Mouse (Mus musculus): Measurements from ENCODE around the gene Sgms1. TPM values are rescaled to one million over a fixed set of nuclear protein-coding genes. Genes with fewer than 3 reads are reported as not detected.
A peak's percentile ranks its signal among the peaks of the same experiment; 100 is the strongest.
"Not testable (repeated sequence)": the region's sequence is repeated elsewhere in the genome, so short reads cannot be mapped to it uniquely, and the experiment has no call there.

Gene Sgms1
- total RNA-seq, 2 experiments from 2014 or later, result 13.2 to 21.0 TPM

DNA sequence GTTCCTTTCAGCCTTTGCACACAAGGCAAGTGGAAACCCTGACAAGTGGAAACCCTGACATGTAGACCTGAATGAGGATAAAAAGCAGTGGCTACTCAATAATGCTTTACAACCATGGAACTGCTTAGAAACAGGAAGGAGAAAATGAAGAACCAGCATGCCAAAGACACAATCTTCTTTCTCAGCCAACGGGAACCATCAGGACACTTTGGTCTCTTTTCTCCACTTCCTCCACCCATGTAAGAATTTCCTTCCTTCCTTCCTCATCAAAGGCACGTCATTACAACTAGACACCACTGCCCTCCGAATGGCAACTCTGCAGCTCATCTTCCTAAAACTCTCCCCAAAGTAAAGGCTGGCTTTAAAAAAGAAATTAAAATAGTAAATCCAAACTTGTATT, 59.3 kb downstream of the Sgms1 start:
- ATAC-seq (replicated peaks; ENCODE audit: poor library complexity, severe bottlenecking), result peak; percentile 57

GRCm38 (mm10) chr19:32329511-32329910, 60.0 kb downstream of the Sgms1 start:
- ATAC-seq (replicated peaks; ENCODE audit: poor library complexity, severe bottlenecking), result no peak

DNA sequence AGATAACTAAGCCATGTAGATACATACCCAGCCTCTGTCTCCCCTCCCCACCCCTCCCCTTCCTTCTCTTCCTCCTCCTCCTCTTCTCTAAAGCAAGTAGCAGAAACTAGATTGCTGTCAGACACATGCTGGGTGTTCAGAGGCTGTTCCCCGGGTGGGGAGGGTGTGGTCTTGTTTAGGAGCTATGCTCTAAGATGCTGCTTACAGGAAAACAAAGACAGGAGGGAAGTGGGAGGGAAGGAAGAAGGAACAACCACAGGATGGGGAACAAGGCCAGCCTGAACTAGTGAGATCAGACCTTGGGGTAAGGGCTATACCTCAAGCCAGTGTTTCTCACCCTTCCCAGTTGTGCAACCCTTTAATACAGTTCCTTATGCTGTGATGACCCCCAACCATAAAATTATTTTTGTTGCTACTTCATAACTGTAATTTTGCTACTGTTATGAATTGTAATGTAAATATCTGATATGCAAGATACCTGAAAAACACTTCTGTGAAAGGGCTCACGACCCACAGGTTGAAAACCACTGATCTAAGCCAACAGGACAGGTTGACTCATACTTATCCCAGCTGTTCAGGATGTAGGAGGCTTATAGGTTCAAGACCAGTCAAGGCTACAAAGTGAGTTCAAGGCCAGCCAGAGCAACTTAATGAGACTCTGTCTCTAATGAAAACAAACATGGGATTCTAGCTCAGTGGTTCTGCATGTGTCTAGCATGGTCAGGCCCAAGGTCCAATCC, 61.3 kb downstream of the Sgms1 start:
- peak; percentile 93 for ATAC-seq (replicated peaks; ENCODE audit: poor library complexity, severe bottlenecking)

DNA sequence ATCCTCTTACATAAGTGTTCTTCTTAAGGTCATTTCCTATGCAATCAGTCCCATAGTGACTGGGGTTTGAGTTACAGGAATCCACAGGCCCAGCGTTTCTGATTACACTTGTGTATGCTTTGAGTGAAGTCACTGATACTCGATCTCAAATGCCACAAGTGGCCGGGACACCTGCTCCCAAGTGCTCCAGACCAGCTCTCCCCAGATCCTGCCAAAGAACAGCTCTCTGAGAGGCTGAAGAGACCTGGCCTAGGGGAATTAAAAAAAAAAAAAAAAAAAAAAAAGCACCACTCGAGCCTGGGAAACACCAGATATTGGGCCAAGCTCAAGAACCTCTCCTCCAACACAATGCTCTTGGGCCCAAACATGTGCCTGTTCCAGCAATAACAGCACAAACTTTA, 62.9 kb downstream of the Sgms1 start:
- ATAC-seq (replicated peaks; ENCODE audit: poor library complexity, severe bottlenecking), result no peak

DNA sequence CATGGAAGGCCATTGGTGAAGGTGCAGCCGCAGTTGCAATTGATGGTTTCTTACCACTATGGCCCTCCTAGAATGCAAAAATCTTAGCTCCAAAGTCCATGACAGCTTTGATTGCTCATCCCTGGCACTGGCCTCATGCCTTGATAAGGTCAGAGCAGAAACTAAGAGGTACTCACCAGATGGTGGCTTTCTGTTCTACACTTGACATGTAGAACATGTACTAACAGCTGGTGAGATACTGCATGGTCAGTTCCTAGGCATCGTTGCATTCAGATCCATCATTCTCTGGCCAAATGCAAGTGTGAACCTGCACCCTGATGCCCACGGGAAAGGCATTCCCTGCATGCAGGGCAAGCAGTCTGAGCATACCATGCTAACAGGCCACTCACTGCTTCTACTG, 63.4 kb downstream of the Sgms1 start:
- ATAC-seq (replicated peaks; ENCODE audit: poor library complexity, severe bottlenecking), result no peak

GRCm38 (mm10) chr19:32325100-32325768, 64.3 kb downstream of the Sgms1 start:
- no peak for ATAC-seq (replicated peaks; ENCODE audit: poor library complexity, severe bottlenecking)

DNA sequence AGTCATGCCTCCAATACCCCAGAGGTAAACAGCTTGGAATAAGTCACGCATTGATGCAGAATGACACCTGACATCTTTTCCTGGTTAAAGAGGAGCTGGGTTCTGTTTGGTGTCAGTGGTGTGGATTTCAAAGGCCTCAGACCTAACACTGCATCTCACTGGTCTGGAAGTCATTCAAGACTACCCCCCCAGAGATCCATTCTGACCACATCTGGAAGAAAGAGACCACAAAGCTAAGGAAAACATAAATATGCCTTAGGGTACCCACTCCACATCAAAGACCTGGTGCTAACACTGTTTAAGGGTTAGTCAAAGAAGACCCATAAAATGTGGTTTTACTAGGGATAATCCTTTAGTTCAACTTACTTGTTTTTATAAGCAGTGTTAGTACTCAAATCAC, 65.0 kb downstream of the Sgms1 start:
- ATAC-seq (replicated peaks; ENCODE audit: poor library complexity, severe bottlenecking), result no peak

GRCm38 (mm10) chr19:32323070-32323469, 66.4 kb downstream of the Sgms1 start:
- no peak for ATAC-seq (replicated peaks; ENCODE audit: poor library complexity, severe bottlenecking)

GRCm38 (mm10) chr19:32322429-32323035, 67.0 kb downstream of the Sgms1 start:
- ATAC-seq (replicated peaks; ENCODE audit: poor library complexity, severe bottlenecking), result no peak

DNA sequence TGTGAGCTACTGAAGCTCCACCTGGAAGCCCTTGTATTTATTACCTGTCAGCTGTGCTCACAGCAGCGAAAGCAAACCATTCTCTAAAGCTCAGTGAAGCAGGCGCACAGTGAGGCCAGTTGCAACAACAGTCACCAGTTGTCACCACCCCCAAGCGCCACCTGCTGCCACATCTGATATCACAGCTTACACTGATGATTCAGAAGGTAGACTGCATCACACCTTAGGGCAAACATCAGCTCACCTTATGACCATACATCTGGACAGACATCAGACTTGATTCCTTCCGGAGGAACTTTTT, 69.2 kb downstream of the Sgms1 start:
- peak; percentile 68 for ATAC-seq (replicated peaks; ENCODE audit: poor library complexity, severe bottlenecking)

DNA sequence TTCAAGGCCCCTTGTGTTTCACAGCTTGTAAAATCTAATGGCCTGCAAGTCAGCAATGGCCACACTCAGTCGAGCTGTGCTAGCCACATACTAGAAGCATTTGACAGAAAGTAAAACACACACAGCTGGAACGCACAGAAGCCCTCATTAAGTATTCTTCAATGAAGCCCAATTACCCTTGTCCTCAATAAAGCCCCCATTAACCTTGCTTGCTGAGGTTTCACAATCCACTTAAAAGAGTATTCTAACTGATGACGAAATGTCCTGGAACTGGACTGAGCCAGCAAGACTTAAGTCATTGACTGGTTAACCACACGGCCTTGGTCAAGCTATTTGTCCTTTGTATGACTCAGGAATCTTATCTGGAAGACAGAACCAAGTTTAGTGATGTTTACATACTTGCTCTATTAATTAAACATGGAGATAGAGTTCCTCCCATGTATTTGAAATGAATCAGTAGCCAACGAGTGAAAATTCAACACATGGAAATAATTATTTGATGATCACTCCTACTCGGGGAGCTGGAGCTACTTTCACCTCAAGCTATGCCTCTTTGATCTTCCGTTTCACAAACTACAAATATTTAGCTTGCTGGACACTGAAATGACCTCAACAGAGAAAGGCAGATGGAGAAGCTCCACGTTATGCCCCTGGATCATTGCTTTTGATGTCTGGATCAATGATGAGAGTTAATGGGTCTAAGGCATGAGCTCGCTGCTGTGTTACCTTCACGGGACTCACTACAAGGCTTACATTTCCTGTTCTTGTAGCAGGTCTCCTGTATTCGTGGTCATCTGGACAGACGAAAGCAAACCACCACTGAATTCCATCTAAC, 69.8 kb downstream of the Sgms1 start:
- peak; percentile 89 for ATAC-seq (replicated peaks; ENCODE audit: poor library complexity, severe bottlenecking)

- ATAC-seq (replicated peaks; ENCODE audit: poor library complexity, severe bottlenecking), result no peak
Measured at GRCm38 (mm10) chr19:32319057-32319456, 70.5 kb downstream of the Sgms1 start.

GRCm38 (mm10) chr19:32317347-32317746, 72.2 kb downstream of the Sgms1 start:
- ATAC-seq (replicated peaks; ENCODE audit: poor library complexity, severe bottlenecking), result not testable (repeated sequence)

GRCm38 (mm10) chr19:32313304-32313703, 76.2 kb downstream of the Sgms1 start:
- no peak for ATAC-seq (replicated peaks; ENCODE audit: poor library complexity, severe bottlenecking)

DNA sequence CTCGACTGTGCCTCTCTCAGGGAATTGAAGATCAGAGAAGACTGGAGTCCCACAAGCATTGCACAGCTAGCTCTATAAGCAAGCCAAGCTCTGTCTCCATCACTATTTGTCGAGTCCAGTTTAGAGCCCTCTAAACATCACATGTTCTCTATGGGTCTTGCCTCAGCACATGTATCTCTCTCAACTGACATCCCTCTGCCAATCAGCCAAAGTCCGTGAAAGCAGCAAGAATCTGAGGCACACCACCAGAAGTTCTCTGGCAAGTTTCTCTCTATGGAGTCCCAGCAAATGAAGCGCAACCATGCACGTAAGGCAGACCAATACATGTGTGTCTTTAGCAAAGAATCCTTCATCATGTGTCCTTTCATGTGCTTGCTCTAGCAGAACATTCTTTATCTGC, 77.8 kb downstream of the Sgms1 start:
- no peak for ATAC-seq (replicated peaks; ENCODE audit: poor library complexity, severe bottlenecking)

- ATAC-seq (replicated peaks; ENCODE audit: poor library complexity, severe bottlenecking), result peak; percentile 87
Measured at GRCm38 (mm10) chr19:32311063-32311462, 78.5 kb downstream of the Sgms1 start.

GRCm38 (mm10) chr19:32310483-32310882, 79.0 kb downstream of the Sgms1 start:
- no peak for ATAC-seq (replicated peaks; ENCODE audit: poor library complexity, severe bottlenecking)

GRCm38 (mm10) chr19:32309346-32309745, 80.2 kb downstream of the Sgms1 start:
- peak; percentile 91 for ATAC-seq (replicated peaks; ENCODE audit: poor library complexity, severe bottlenecking)

- no peak for ATAC-seq (replicated peaks; ENCODE audit: poor library complexity, severe bottlenecking)
Measured at GRCm38 (mm10) chr19:32308311-32308710, 81.2 kb downstream of the Sgms1 start.

- no peak for ATAC-seq (replicated peaks; ENCODE audit: poor library complexity, severe bottlenecking)
Measured at GRCm38 (mm10) chr19:32304898-32305297, 84.6 kb downstream of the Sgms1 start.

All from granulocyte monocyte progenitor cell, adult 5-6 weeks (primary cell).